Mouse (Mus musculus): ENCODE results near the gene Hmga2.
A peak's percentile ranks its signal among the peaks of the same experiment; 100 is the strongest.
"Not testable (repeated sequence)": the region's sequence is repeated elsewhere in the genome, so short reads cannot be mapped to it uniquely, and the experiment has no call there.

The Hmga2 gene

GRCm38 (mm10) chr10:120394740-120395139, 81.5 kb downstream of the Hmga2 start:
- no peak for DNase-seq (ENCODE audit: low spot score)

GRCm38 (mm10) chr10:120391971-120392716, 84.1 kb downstream of the Hmga2 start:
- DNase-seq (ENCODE audit: low spot score), result no peak

GRCm38 (mm10) chr10:120390912-120391835, 85.1 kb downstream of the Hmga2 start:
- DNase-seq (ENCODE audit: low spot score), result no peak

DNA sequence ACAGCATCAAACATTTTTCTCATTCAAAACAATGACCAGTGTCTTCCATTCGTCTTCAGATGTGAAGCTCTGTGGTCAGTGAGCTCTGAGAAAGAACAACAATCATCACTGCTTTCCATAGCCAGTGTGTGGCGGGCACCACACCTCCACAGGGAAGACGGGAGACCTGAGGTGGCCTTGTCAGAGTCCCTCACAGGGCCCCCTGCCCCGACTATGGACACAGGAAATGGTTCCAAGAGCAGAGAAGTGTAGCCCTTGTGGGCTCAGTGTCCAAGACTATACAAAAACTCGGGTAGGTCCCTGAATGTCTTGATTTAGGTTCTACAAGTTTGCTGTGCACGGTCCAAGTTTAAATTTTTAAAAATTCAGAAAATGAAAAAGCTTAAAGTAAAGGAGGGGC, 86.6 kb downstream of the Hmga2 start:
- DNase-seq (ENCODE audit: low spot score), result no peak

GRCm38 (mm10) chr10:120388966-120389365, 87.3 kb downstream of the Hmga2 start:
- no peak for DNase-seq (ENCODE audit: low spot score)

GRCm38 (mm10) chr10:120388400-120388871, 87.8 kb downstream of the Hmga2 start:
- DNase-seq (ENCODE audit: low spot score), result no peak

- no peak for DNase-seq (ENCODE audit: low spot score)
Observed at GRCm38 (mm10) chr10:120387105-120387504, 89.2 kb downstream of the Hmga2 start.

DNA sequence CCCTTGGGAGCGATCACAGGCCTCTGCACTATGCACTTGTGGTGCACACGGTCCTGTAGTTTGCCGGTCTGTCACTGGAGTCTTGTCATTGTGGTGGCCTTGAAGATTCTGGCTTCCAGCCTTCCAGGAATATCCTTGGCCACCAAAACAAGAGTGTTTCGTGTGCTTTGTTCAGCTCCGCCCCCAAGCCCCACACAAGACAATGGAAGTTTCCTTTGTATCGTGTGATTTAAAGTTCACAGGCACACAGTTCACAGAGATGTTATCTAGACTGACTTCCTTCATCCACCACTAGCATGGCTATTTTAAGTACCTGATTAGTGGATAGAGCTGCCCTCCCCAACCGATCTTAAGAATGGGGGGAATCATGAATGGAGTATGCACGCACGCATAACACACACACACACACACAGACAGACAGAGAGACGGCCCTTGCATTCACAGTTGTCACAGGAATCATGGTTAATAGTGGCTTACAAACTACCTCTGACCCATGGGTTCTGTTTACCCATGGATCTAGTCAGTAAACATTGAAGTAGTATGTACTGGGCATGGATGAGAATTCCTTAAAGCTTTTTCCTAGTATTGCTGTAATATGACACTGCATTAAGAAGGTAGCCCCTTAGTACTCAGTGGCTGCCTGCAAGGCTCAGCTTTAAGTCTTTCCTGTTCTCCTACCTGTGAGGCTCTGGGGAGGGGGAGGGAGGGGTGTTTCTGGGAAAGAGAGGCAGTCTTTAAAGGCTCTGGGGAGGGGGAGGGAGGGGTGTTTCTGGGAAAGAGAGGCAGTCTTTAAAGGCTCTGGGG, 91.3 kb downstream of the Hmga2 start:
- DNase-seq (ENCODE audit: low spot score), result no peak

GRCm38 (mm10) chr10:120384040-120384439, 92.2 kb downstream of the Hmga2 start:
- DNase-seq (ENCODE audit: low spot score), result no peak

DNA sequence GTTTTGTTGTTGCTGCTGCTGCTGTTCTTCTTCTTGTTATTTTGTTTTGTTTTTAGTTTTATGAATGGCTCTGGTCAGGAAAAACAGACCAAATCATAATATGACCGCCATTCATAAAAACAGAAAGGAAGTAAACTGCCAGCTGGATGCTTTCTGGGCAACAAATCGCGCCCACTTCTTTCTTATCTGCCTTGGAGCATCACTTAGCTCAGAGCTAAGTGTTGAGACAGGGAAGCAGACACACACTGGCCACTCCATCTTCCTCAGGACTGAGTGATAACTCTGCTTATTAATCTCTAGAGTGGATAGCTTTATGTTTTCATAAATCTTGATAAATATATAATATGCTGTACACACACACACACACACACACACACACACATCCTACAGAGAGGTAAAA, 98.5 kb downstream of the Hmga2 start:
- DNase-seq (ENCODE audit: low spot score), result no peak

DNA sequence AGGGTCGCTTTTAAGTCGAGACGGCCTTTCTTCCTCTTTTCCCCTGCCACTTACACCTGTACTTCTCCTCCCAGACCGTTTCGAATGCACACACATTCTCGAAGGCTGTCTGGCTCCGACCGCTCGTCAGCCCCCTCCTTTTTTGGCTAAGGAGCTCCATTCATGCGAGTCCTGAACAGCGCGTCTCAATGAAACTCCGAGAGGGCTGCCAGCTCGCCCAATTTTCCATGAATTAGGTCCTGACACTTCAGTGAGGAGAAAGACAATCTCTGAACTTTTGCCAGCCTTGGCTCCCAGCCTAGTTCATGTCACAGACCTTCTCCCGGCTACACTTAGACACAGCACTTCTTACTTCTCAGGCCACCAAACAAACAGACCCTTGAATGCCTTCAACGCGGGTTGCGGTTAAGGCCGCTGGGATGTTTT, 98.9 kb downstream of the Hmga2 start:
- DNase-seq (ENCODE audit: low spot score), result peak; percentile 60

DNA sequence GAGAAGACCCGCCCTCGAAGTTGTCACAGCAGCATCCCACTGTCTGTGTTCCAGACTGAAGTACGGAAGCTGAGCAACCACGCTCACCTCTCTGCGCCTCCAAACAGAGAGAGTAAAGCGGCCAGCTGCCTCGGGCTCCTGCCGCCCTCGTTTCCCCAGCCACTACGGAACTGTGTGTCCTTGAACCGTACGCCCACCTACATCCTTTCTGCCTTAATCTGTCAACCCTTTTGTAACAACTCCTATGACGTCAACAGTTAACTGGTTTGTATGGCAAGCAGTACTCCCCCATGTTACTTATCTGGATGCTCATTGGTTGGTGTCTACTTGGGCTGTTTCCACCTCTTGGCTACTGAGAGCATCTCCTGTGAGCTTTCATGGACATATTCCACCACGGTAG, 100.8 kb downstream of the Hmga2 start:
- no peak for DNase-seq (ENCODE audit: low spot score)

GRCm38 (mm10) chr10:120371215-120371614, 105.1 kb downstream of the Hmga2 start:
- no peak for DNase-seq (ENCODE audit: low spot score)

DNA sequence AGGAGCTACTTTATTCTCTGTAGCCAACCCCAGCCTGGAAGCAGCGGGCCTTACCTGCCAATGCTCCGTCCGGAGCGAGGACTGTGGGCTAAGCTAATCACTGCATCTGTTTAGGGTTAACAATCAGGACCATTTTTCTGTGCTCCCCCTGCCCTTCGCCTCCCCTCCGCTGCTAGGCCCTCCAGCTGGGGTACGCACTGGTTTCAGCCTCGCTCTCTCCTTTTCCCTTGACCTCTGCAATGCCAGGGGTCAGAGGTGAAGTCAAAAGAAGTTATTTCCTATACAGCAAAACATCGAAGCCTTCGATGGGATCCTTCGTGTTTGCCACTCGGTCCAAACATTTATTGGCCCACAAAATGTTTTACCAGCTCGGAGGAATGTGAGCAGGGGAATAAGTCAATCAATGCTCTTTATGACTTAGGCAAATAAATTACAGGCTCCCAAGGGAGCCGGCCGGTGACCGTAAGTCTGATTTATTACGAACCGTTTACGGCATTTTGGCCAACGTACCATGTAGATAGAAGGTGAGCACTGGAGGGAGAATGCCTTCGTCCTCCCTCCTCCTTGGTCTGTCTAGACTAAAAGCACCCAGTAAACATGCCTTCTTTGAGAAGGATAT, 107.0 kb downstream of the Hmga2 start:
- DNase-seq (ENCODE audit: low spot score), result no peak

DNA sequence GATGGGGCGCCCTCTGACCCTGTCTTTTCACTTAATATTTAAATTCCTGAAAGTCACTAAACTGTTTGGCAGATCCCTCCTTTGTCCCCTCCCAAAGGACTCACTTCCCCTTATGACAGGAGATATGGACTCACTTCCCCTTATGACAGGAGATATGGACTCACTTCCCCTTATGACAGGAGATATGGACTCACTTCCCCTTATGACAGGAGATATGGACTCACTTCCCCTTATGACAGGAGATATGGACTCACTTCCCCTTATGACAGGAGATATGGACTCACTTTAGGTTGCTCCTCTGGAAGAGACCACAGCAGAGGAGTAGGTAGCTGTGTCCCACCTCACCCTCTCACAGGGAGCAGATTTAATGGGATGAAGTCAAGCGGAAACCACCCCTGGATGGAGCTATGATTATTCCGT, 110.1 kb downstream of the Hmga2 start:
- not testable (repeated sequence) for DNase-seq (ENCODE audit: low spot score)

DNA sequence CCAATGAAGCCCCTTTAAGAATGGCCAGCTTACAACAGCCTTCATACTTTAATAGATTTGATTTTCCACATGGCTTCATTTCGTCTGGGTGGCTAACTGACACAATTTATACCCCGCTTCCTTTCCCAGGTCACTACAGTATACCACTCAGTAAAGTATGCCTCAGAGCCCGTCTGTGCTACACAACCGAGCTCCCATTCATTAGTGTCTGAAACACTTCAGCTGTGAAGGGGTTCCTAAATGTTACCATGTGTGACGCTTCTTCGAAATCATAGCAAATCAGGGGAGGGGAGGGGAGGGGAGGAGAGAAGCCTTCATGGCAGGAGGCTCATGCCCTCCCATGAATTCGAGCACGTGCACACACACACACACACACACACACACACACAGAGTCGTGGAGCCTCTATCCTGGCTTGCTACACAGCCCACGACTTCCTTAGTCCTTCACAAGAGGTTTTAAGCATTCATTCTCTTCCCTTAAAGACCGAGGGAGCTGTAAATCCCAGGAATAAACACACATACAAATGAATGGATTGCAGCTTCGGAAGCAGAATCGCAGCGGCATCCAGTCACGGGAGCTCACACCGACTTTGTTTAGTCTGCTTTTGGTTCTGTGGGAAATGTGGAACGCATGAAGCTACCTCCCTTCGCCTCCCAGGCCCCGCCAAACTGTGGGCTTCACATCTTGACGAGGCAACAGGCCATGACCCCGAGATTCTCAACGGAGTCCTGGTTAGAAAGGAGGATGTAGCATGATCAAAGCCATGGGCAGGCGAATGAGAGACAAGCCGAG, 110.7 kb downstream of the Hmga2 start:
- DNase-seq (ENCODE audit: low spot score), result no peak

- DNase-seq (ENCODE audit: low spot score), result no peak
Observed at GRCm38 (mm10) chr10:120363983-120364582, 112.2 kb downstream of the Hmga2 start.

DNA sequence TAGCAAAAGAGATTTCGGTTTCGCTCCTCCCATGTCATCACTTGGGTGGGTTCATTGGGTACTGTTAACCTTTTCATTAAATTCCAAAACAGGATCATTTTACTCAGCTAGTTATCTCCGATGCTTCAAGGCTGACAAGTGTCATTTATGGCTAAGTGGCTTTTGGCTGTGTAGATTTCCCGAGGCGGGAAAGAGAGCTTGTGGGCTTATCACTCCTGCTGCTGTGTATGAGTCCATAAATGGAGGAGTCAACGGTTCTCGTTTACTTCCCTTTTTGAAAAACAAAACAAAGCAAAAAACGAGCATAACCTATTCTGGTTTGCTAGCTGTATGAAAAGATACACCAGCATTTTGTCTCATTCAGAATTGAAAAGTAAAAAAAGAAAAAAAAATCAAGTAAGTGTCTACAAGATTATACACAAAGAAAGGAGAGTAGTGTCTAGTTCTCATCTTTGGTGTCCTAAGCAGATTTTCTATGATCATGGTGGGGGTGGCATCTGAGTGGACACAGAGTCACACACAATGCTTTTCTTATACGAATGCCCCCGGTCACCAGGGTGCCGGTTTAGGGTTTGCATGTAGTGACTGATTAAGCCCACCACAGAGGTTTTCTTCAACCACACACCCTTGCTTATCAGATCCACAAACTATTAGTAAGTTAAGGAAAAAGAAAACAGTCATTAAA, 112.8 kb downstream of the Hmga2 start:
- not testable (repeated sequence) for DNase-seq (ENCODE audit: low spot score)

- DNase-seq (ENCODE audit: low spot score), result no peak
Observed at GRCm38 (mm10) chr10:120354523-120355030, 121.7 kb downstream of the Hmga2 start.

DNA sequence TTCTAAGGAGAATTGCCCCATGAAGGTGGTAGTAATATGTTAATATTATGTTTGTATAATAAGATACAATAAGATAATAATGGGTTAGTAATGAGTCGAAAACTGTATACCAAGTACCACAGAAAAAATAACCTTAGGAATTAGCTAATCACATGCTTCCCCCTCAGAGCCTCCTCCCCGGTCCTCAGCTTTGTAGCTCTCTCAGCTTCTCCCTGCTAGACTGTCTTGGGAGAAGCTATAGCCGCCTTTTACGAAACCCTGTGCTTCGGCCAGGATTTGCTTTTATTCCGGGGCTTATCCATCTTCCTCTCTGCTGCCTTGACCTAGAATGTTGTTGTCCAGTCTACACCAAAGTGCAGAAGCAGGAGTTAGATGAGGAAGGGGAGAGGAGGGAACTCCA, 130.9 kb downstream of the Hmga2 start:
- DNase-seq (ENCODE audit: low spot score), result no peak

Data from ovary, postnatal 10 days (tissue).